Mouse (Mus musculus) small intestine, adult 2 months (tissue): Measurements from ENCODE around the gene St7.

Source experiments
- CTCF ChIP-seq: fragments of 200-500 bp; IDR thresholded peaks from 2 replicates; pipeline ENCODE4 v1.5.1; 2012; ENCODE audit warnings: low read depth, mild to moderate bottlenecking, control low read depth, inconsistent platforms, low read length, moderate library complexity, mixed read lengths; ENCODE audit not compliant: insufficient replicate concordance, insufficient read length; ENCODE audit errors: extremely low read depth
- POLR2A ChIP-seq: fragments of 200-500 bp; IDR thresholded peaks from 2 replicates; pipeline ENCODE4 v1.6.1; 2012; ENCODE audit warnings: low read depth, mild to moderate bottlenecking, control low read depth, inconsistent platforms, low read length, moderate library complexity

DNA sequence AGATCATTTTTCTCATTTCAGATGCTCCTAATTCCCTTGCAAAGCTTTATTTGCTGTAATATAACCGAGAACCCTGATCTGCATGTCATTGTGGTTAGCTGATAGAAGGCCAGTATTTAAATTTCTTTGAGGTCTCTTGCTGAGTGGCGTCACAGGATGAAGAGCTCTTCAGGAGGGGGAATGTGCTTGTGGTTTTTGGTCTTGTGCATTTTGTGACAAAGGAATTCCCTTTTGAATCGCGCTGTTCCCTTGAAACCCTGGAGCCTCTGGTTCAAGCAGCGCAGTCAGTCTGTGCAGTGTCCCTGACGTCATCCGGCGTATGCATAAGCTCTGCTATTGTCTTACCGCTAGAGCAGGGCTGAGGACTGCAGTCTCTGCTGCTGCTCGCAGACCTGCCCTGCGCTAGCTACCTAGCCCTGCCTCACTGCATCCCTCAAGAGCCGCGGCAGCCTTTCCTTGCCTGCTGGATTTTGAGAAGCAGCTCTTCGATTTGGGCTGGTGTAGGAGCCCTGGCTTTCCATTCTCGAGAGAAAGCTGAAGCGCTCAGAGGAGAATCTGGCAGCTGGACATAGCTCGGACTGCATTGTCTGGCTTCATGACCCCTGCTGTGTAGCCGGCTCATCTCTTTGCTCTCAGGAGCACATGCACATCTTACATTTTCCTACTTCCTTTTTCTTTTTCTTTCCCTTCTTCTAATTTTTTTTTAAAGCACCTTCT lies 56.3 kb downstream of the St7 start:
- TF ChIP-seq POLR2A (no peak), CTCF (no peak)
